Mouse (Mus musculus) kidney, adult 8-10 months (tissue): ENCODE measurements around the gene Fam228b.
"Not testable (repeated sequence)": the region's sequence is repeated elsewhere in the genome, so short reads cannot be mapped to it uniquely, and the experiment has no call there.

Experiments used
- DNase-seq, 2 experiments: peaks; one replicate each; pipeline ENCODE4 v3.0.0; 2022

Gene Fam228b

GRCm38 (mm10) chr12:4740823-4741222 lies 28.2 kb downstream of the Fam228b start:
- DNase-seq: no peak

- DNase-seq: no peak
Measured at GRCm38 (mm10) chr12:4738031-4738576, 31.0 kb downstream of the Fam228b start, which contains the start of gene Fam228a. Fam228a (minus strand) TSS chr12:4738430.

- no peak for DNase-seq
Measured at GRCm38 (mm10) chr12:4732332-4732731, 36.7 kb downstream of the Fam228b start.

- no peak for DNase-seq
Measured at GRCm38 (mm10) chr12:4731629-4732028, 37.4 kb downstream of the Fam228b start.

GRCm38 (mm10) chr12:4729165-4729564 lies 39.9 kb downstream of the Fam228b start:
- no peak for DNase-seq

GRCm38 (mm10) chr12:4719762-4720754 lies 49.0 kb downstream of the Fam228b start:
- DNase-seq: no peak

- no peak for DNase-seq
Measured at GRCm38 (mm10) chr12:4719066-4719761, 49.9 kb downstream of the Fam228b start.

- no peak for DNase-seq
Measured at GRCm38 (mm10) chr12:4717417-4717816, 51.6 kb downstream of the Fam228b start.

GRCm38 (mm10) chr12:4715606-4716005 lies 53.5 kb downstream of the Fam228b start:
- no peak for DNase-seq

GRCm38 (mm10) chr12:4713361-4713760 lies 55.7 kb downstream of the Fam228b start:
- no peak for DNase-seq

- no peak for DNase-seq
Measured at GRCm38 (mm10) chr12:4709926-4710325, 59.1 kb downstream of the Fam228b start.

GRCm38 (mm10) chr12:4708881-4709604 lies 60.0 kb downstream of the Fam228b start:
- no peak for DNase-seq

GRCm38 (mm10) chr12:4708296-4708695 lies 60.8 kb downstream of the Fam228b start:
- DNase-seq: no peak

GRCm38 (mm10) chr12:4707488-4708017 lies 61.5 kb downstream of the Fam228b start:
- no peak for DNase-seq

- no peak for DNase-seq
Measured at GRCm38 (mm10) chr12:4706901-4707300, 62.2 kb downstream of the Fam228b start.

GRCm38 (mm10) chr12:4706175-4706574 lies 62.9 kb downstream of the Fam228b start:
- no peak for DNase-seq

- not testable (repeated sequence) for DNase-seq
Measured at GRCm38 (mm10) chr12:4705626-4706025, 63.4 kb downstream of the Fam228b start.

- no peak for DNase-seq
Measured at GRCm38 (mm10) chr12:4694534-4694933, 74.5 kb downstream of the Fam228b start.

GRCm38 (mm10) chr12:4691193-4691592 lies 77.9 kb downstream of the Fam228b start:
- no peak for DNase-seq
